Mouse (Mus musculus): Measurements from ENCODE around the gene Hsf5. TPM values are rescaled to one million over a fixed set of nuclear protein-coding genes. Genes with fewer than 3 reads are reported as not detected.

Gene Hsf5
- total RNA-seq, 1 experiment from 2014 or later, result not detected

- no peak for ATAC-seq (replicated peaks; ENCODE audit: low read depth, poor library complexity, severe bottlenecking)
Measured at GRCm38 (mm10) chr11:87617606-87618005, 642 bp downstream of the Hsf5 start.

- no peak for ATAC-seq (replicated peaks; ENCODE audit: low read depth, poor library complexity, severe bottlenecking)
Measured at GRCm38 (mm10) chr11:87623160-87623559, 6.2 kb downstream of the Hsf5 start.

DNA sequence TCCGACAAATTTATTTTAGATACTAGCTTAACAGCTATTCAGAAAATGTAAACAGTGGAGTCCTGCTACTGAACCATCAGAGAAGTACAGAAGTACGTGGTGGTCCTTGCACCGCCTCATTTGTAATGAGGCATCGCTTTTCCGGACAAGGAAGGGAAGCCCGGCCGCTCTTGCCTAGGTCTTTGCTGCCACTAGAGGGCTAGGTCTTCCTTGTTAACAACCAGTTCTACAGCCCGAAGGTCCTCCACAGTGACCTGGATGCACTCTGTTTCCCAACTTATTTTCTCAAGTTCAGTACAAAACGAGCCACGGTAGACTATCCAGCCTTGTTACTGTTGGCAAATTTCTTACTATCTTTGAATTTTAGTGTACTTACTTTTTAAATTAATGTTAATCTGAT, 12.9 kb downstream of the Hsf5 start:
- ATAC-seq (replicated peaks; ENCODE audit: low read depth, poor library complexity, severe bottlenecking), result peak; percentile 94

DNA sequence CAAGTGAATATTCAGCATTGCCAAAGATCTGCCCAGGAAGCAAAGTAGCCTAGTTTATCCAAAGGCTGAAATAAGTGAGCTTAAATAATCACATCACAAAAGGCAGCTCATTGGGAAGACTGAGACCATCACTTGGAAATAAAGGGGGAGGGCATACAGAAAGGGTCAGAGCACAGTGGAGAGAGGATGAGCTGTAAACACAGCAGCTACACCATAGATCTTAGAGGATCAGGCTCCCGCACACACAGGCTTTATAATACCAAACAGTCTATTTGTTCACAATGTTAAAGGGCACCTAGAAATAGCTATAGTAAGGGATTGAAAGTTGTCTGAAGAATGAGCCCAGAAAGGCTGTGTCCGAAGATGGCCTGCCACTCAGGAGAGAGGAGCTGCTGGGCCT, 21.8 kb downstream of the Hsf5 start:
- no peak for ATAC-seq (replicated peaks; ENCODE audit: low read depth, poor library complexity, severe bottlenecking)

- ATAC-seq (replicated peaks; ENCODE audit: low read depth, poor library complexity, severe bottlenecking), result peak; percentile 98
Measured at GRCm38 (mm10) chr11:87639206-87639605, 22.2 kb downstream of the Hsf5 start.

- ATAC-seq (replicated peaks; ENCODE audit: low read depth, poor library complexity, severe bottlenecking), result no peak
Measured at GRCm38 (mm10) chr11:87642865-87643264, 25.9 kb downstream of the Hsf5 start.

- ATAC-seq (replicated peaks; ENCODE audit: low read depth, poor library complexity, severe bottlenecking), result 0 out of 2 replicates have a peak, but pooled peaks have one; percentile 25
Measured at GRCm38 (mm10) chr11:87654693-87655092, 37.7 kb downstream of the Hsf5 start.

GRCm38 (mm10) chr11:87659216-87659615, 42.3 kb downstream of the Hsf5 start:
- ATAC-seq (replicated peaks; ENCODE audit: low read depth, poor library complexity, severe bottlenecking), result no peak

GRCm38 (mm10) chr11:87662407-87662806, 45.4 kb downstream of the Hsf5 start, which contains the start of gene Rnf43:
Gene Rnf43, plus strand, starts transcription at chr11:87662722.
- peak; percentile 98 for ATAC-seq (replicated peaks; ENCODE audit: low read depth, poor library complexity, severe bottlenecking)

- no peak for ATAC-seq (replicated peaks; ENCODE audit: low read depth, poor library complexity, severe bottlenecking)
Measured at GRCm38 (mm10) chr11:87662822-87663221, 45.9 kb downstream of the Hsf5 start.

DNA sequence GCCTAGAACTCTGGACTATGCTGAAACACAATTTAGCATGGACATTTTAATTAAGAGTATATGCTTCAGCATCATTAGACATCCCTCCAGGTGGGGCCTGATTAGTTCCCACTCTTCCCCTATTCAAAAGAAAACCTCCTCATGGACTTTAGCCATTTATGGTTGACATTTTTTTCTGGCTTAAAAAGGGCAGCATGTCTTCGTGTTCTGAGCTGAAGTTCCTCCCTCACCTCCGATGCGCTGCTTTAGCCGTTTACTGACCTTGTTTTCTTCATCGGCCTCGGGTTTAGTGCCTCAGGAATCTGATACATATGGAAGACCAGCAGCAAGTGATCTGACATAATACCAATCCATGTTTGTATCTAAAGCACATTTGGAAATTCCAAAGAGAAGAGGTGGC, 47.0 kb downstream of the Hsf5 start:
- ATAC-seq (replicated peaks; ENCODE audit: low read depth, poor library complexity, severe bottlenecking), result no peak

DNA sequence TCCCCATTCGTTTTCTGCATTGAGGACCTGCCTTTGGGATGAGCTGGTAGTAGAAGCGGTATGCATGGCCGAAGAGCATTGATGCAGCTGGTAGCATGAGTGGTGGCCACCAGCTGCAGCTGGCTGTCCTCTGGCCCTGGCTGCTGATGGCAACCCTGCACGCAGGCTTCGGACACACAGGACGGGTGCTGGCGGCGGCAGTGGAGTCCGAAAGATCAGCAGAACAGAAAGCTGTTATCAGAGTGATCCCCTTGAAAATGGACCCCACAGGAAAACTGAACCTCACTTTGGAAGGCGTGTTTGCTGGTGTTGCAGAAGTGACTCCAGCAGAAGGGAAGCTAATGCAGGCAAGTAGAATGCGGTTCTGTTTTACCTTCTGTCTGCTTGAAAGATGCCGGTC, 47.6 kb downstream of the Hsf5 start:
- ATAC-seq (replicated peaks; ENCODE audit: low read depth, poor library complexity, severe bottlenecking), result no peak

DNA sequence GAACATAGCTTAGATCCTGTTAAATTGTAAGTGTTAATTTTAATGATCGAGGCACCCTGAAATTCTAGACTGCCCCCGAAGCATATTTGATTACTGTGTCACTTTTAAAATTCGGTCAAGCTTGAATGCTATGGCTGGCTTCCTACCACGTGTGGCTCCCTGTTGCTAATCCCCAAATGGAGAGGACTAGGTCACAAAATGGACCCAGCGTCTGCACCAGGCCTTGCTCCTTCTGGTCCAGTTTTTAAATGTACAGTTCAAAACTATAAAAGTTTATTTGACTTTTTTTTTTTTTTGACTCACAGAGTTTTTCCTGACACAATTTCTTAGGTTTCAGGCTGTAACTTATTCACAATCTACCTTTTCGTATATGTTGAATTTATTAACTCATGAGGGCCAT, 48.3 kb downstream of the Hsf5 start:
- ATAC-seq (replicated peaks; ENCODE audit: low read depth, poor library complexity, severe bottlenecking), result no peak

GRCm38 (mm10) chr11:87665658-87666057, 48.7 kb downstream of the Hsf5 start:
- ATAC-seq (replicated peaks; ENCODE audit: low read depth, poor library complexity, severe bottlenecking), result no peak

GRCm38 (mm10) chr11:87666256-87667035, 49.5 kb downstream of the Hsf5 start:
- no peak for ATAC-seq (replicated peaks; ENCODE audit: low read depth, poor library complexity, severe bottlenecking)

- no peak for ATAC-seq (replicated peaks; ENCODE audit: low read depth, poor library complexity, severe bottlenecking)
Measured at GRCm38 (mm10) chr11:87667107-87668090, 50.4 kb downstream of the Hsf5 start.

DNA sequence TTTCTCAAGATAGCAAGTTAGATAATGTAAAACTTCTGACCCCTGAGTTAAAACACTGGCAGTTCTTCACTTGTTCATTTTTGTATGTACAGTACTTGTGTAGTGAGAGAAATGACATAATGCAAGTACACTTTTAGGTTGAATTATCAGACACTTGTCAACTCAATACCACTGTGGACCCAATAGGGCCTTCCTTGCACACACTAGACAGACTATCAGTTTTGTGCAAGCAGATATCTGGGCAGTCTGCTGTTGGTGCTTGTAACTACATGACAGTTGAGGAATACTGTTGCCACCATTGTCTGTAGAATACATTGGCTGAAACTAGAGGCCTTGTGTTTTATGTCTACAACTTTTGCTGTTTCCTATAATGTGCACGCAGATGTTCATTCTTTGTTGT, 56.3 kb downstream of the Hsf5 start:
- ATAC-seq (replicated peaks; ENCODE audit: low read depth, poor library complexity, severe bottlenecking), result no peak

- ATAC-seq (replicated peaks; ENCODE audit: low read depth, poor library complexity, severe bottlenecking), result no peak
Measured at GRCm38 (mm10) chr11:87675606-87676005, 58.6 kb downstream of the Hsf5 start.

DNA sequence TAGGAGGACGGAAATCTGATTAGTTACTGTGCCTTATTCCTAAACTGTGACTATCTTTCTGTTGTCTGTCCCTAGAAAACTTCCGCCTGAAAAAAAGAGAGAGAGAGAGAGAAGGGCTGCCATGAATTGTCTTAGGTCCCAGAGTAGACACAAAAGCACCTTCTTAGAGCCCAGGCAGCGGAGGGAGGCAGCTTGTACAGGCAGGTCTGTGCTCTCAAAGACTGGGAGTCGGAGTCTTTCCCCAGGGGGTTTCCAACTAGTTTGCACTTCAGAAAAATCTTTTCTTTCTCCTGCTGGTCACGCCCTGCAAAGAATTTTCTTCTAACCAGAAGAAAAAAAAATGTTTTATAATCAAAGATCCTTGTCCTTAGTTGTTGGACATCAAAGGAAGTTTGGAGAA, 60.8 kb downstream of the Hsf5 start:
- ATAC-seq (replicated peaks; ENCODE audit: low read depth, poor library complexity, severe bottlenecking), result no peak

DNA sequence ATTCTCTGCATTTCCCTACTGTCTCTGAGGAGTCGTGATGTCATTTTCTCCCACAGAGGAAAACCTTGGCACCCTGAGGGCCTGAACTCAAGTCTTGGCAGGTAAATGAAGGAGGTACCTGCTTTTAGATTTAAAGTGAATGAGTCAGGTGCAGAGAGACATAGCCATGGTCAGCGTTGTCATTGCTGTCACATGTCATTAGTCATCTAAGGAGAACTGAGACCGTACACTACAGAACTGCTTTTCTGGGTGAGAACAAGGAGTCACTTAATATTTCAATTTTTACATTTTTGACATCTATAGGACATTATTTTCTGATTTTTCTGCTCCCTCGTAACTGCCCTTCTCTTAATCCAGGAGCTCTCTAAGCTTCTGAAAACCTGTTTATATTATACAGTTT, 61.6 kb downstream of the Hsf5 start:
- no peak for ATAC-seq (replicated peaks; ENCODE audit: low read depth, poor library complexity, severe bottlenecking)

GRCm38 (mm10) chr11:87678976-87679375, 62.0 kb downstream of the Hsf5 start:
- ATAC-seq (replicated peaks; ENCODE audit: low read depth, poor library complexity, severe bottlenecking), result 0 out of 2 replicates have a peak, but pooled peaks have one; percentile 45

All from common myeloid progenitor, adult 5-6 weeks (primary cell).